Mouse (Mus musculus) heart, embryonic 13.5 days (tissue): ENCODE data around the gene Arhgap15. TPM values are rescaled to one million over a fixed set of nuclear protein-coding genes. Genes with fewer than 3 reads are reported as not detected.
A peak's percentile ranks its signal among the peaks of the same experiment; 100 is the strongest.

ENCODE experiments used
- ATAC-seq: fragments of 200-750 bp; cut with Nextera tagmentation; 2 replicates; pipeline ENCODE4 v1.8.0; 2017; ENCODE audit warnings: moderate TSS enrichment; ENCODE audit not compliant: insufficient number of reproducible peaks, low FRiP score, low TSS enrichment; ENCODE audit errors: extremely low read depth
- H3K27ac ChIP-seq: fragments of 300-500 bp; sonication (generic); replicated peaks from 2 replicates; pipeline ENCODE4 v1.5.1; 2015; ENCODE audit warnings: moderate library complexity, mild to moderate bottlenecking, inconsistent platforms
- H3K27me3 ChIP-seq: fragments of 300-500 bp; sonication (generic); replicated peaks from 2 replicates; pipeline ENCODE4 v1.6.1; 2015; ENCODE audit warnings: mild to moderate bottlenecking, inconsistent platforms
- H3K36me3 ChIP-seq: fragments of 300-500 bp; sonication (generic); 2 replicates; pipeline ENCODE4 v1.6.1; 2015; ENCODE audit warnings: mild to moderate bottlenecking, inconsistent platforms
- H3K4me1 ChIP-seq: fragments of 300-500 bp; sonication (generic); 2 replicates; pipeline ENCODE4 v1.6.1; 2015; ENCODE audit warnings: inconsistent platforms
- H3K4me2 ChIP-seq: fragments of 300-500 bp; sonication (generic); 2 replicates; pipeline ENCODE4 v1.6.1; 2015; ENCODE audit warnings: inconsistent platforms, mild to moderate bottlenecking, moderate library complexity
- H3K4me3 ChIP-seq: fragments of 300-500 bp; sonication (generic); 2 replicates; pipeline ENCODE4 v1.5.1; 2015; ENCODE audit warnings: moderate library complexity, mild to moderate bottlenecking, inconsistent platforms
- H3K9ac ChIP-seq: fragments of 300-500 bp; sonication (generic); 2 replicates; pipeline ENCODE4 v1.6.1; 2015; ENCODE audit warnings: inconsistent platforms, mild to moderate bottlenecking, moderate library complexity
- H3K9me3 ChIP-seq: fragments of 300-500 bp; sonication (generic); 2 replicates; pipeline ENCODE4 v1.6.1; 2016; ENCODE audit warnings: inconsistent platforms
- WGBS: fragments of 180-500 bp; shearing (Covaris S2); methylation state at CpG from one replicate; pipeline ENCODE4 v1.1.7; 2015; ENCODE audit warnings: mixed read lengths; 5-methylcytosine and 5-hydroxymethylcytosine counted together
- polyA plus RNA-seq: library from polyadenylated mRNA; unstranded; fragments of >200 nt; fragmentation: Nextera tagmentation; extraction: Ambion mirVana; gene quantifications from 2 replicates; pipeline ENCODE4 v1.2.1, GENCODE M21; 2015

Gene Arhgap15
- polyA plus RNA-seq, 1 experiment from 2014 or later = 0.87 TPM

- Histone ChIP-seq H3K4me3 (no peak overlapping the region), H3K9ac (no peak overlapping the region), H3K4me2 (no peak overlapping the region), H3K27me3 (no peaks in the 10 kb centered on the region), H3K9me3 (no peaks in the 10 kb centered on the region), H3K4me1 (peaks cover 3% of the 10 kb centered on the region; the same call in 1 of the 2 replicates), H3K36me3 (no peaks in the 10 kb centered on the region), H3K27ac (no peak overlapping the region)
- 52% methylated on average over 5 of the region's 5 CpGs for WGBS
- no peak for ATAC-seq
Observed at GRCm38 (mm10) chr2:44147486-44147885, 398.9 kb downstream of the Arhgap15 start.

GRCm38 (mm10) chr2:44147971-44148370 is 399.3 kb downstream of the Arhgap15 start:
- H3K9ac ChIP-seq = no peak overlapping the region
- ATAC-seq = no peak
- no peak overlapping the region for H3K4me3 ChIP-seq
- no peaks in the 10 kb centered on the region for H3K36me3 ChIP-seq
- H3K4me2 ChIP-seq = 0 out of 2 replicates have a peak overlapping the region, but pooled peaks have one; percentile 27
- peaks cover 3% of the 10 kb centered on the region; the same call in 1 of the 2 replicates for H3K4me1 ChIP-seq
- no peaks in the 10 kb centered on the region for H3K9me3 ChIP-seq
- 49% methylated on average over 7 of the region's 7 CpGs for WGBS
- H3K27ac ChIP-seq = no peak overlapping the region
- H3K27me3 ChIP-seq = no peaks in the 10 kb centered on the region

- 59% methylated on average over 7 of the region's 7 CpGs for WGBS
Observed at GRCm38 (mm10) chr2:44148550-44149100, 400.0 kb downstream of the Arhgap15 start.

GRCm38 (mm10) chr2:44152301-44152700 is 403.7 kb downstream of the Arhgap15 start:
- Histone ChIP-seq H3K36me3 (no peaks in the 10 kb centered on the region), H3K4me3 (no peak overlapping the region), H3K9me3 (no peaks in the 10 kb centered on the region), H3K27me3 (no peaks in the 10 kb centered on the region), H3K4me2 (no peak overlapping the region), H3K9ac (no peak overlapping the region), H3K4me1 (no peaks in the 10 kb centered on the region), H3K27ac (no peak overlapping the region)
- 68% methylated on average over 1 of the region's 1 CpGs for WGBS
- no peak for ATAC-seq

More at GRCm38 (mm10) chr2:44148550-44149100, 400.0 kb downstream of the Arhgap15 start:
- no peak overlapping the region for H3K4me2 ChIP-seq
- H3K36me3 ChIP-seq = no peaks in the 10 kb centered on the region
- peaks cover 3% of the 10 kb centered on the region; the same call in 1 of the 2 replicates for H3K4me1 ChIP-seq
- H3K4me3 ChIP-seq = no peak overlapping the region
- ATAC-seq = no peak
- no peak overlapping the region for H3K27ac ChIP-seq
- no peaks in the 10 kb centered on the region for H3K27me3 ChIP-seq
- H3K9me3 ChIP-seq = no peaks in the 10 kb centered on the region
- no peak overlapping the region for H3K9ac ChIP-seq

GRCm38 (mm10) chr2:44160358-44160757 is 411.7 kb downstream of the Arhgap15 start:
- H3K36me3 ChIP-seq = no peaks in the 10 kb centered on the region
- no peaks in the 10 kb centered on the region for H3K9me3 ChIP-seq
- ATAC-seq = no peak
- H3K27me3 ChIP-seq = no peaks in the 10 kb centered on the region
- WGBS = 60% methylated on average over 4 of the region's 4 CpGs
- H3K27ac ChIP-seq = no peak overlapping the region
- H3K4me3 ChIP-seq = no peak overlapping the region
- H3K9ac ChIP-seq = no peak overlapping the region
- no peak overlapping the region for H3K4me2 ChIP-seq
- no peaks in the 10 kb centered on the region for H3K4me1 ChIP-seq

GRCm38 (mm10) chr2:44165789-44166188 is 417.2 kb downstream of the Arhgap15 start:
- no peak overlapping the region for H3K4me3 ChIP-seq

GRCm38 (mm10) chr2:44166716-44167115 is 418.1 kb downstream of the Arhgap15 start:
- H3K4me1 ChIP-seq = no peaks in the 10 kb centered on the region

More at GRCm38 (mm10) chr2:44165789-44166188, 417.2 kb downstream of the Arhgap15 start:
- 45% methylated on average over 3 of the region's 3 CpGs for WGBS
- Histone ChIP-seq H3K27ac (no peak overlapping the region), H3K4me1 (no peaks in the 10 kb centered on the region), H3K27me3 (no peaks in the 10 kb centered on the region), H3K9me3 (no peaks in the 10 kb centered on the region), H3K4me2 (no peak overlapping the region), H3K9ac (no peak overlapping the region), H3K36me3 (no peaks in the 10 kb centered on the region)
- ATAC-seq = no peak

GRCm38 (mm10) chr2:44184476-44184875 is 435.9 kb downstream of the Arhgap15 start:
- no peaks in the 10 kb centered on the region for H3K9me3 ChIP-seq
- no peak overlapping the region for H3K4me3 ChIP-seq
- no peaks in the 10 kb centered on the region for H3K36me3 ChIP-seq
- H3K27me3 ChIP-seq = no peaks in the 10 kb centered on the region
- no peak overlapping the region for H3K27ac ChIP-seq
- no peak for ATAC-seq
- WGBS = 55% methylated on average over 10 of the region's 10 CpGs
- no peak overlapping the region for H3K4me2 ChIP-seq
- H3K9ac ChIP-seq = no peak overlapping the region
- H3K4me1 ChIP-seq = no peaks in the 10 kb centered on the region

More at GRCm38 (mm10) chr2:44166716-44167115, 418.1 kb downstream of the Arhgap15 start:
- Histone ChIP-seq H3K9ac (no peak overlapping the region), H3K4me3 (no peak overlapping the region), H3K36me3 (no peaks in the 10 kb centered on the region), H3K27me3 (no peaks in the 10 kb centered on the region), H3K9me3 (no peaks in the 10 kb centered on the region), H3K27ac (no peak overlapping the region), H3K4me2 (no peak overlapping the region)
- WGBS = 75% methylated on average over 4 of the region's 4 CpGs
- ATAC-seq = no peak

- Histone ChIP-seq H3K36me3 (no peaks in the 10 kb centered on the region), H3K27ac (no peak overlapping the region), H3K4me3 (no peak overlapping the region), H3K9me3 (no peaks in the 10 kb centered on the region; the same call in 1 of the 2 replicates), H3K4me1 (no peaks in the 10 kb centered on the region), H3K27me3 (no peaks in the 10 kb centered on the region), H3K9ac (no peak overlapping the region), H3K4me2 (no peak overlapping the region)
- WGBS = 77% methylated on average over 9 of the region's 9 CpGs
- no peak for ATAC-seq
Observed at GRCm38 (mm10) chr2:44190749-44191148, 442.1 kb downstream of the Arhgap15 start.

GRCm38 (mm10) chr2:44192058-44192457 is 443.4 kb downstream of the Arhgap15 start:
- H3K36me3 ChIP-seq = no peaks in the 10 kb centered on the region
- no peak overlapping the region for H3K4me2 ChIP-seq
- H3K27ac ChIP-seq = no peak overlapping the region
- H3K4me1 ChIP-seq = no peaks in the 10 kb centered on the region
- no peaks in the 10 kb centered on the region; the same call in 1 of the 2 replicates for H3K9me3 ChIP-seq
- no peaks in the 10 kb centered on the region for H3K27me3 ChIP-seq
- no peak overlapping the region for H3K4me3 ChIP-seq
- WGBS = 58% methylated on average over 3 of the region's 3 CpGs
- H3K9ac ChIP-seq = no peak overlapping the region
- no peak for ATAC-seq

- Histone ChIP-seq H3K36me3 (no peaks in the 10 kb centered on the region), H3K4me3 (no peak overlapping the region)
- WGBS = 87% methylated on average over 7 of the region's 7 CpGs
Observed at GRCm38 (mm10) chr2:44215506-44215905, 466.9 kb downstream of the Arhgap15 start.

GRCm38 (mm10) chr2:44217811-44218210 is 469.2 kb downstream of the Arhgap15 start:
- ATAC-seq = no peak
- 71% methylated on average over 6 of the region's 6 CpGs for WGBS
- H3K9me3 ChIP-seq = no peaks in the 10 kb centered on the region

More at GRCm38 (mm10) chr2:44215506-44215905, 466.9 kb downstream of the Arhgap15 start:
- Histone ChIP-seq H3K4me2 (no peak overlapping the region), H3K4me1 (no peaks in the 10 kb centered on the region), H3K9me3 (no peaks in the 10 kb centered on the region), H3K9ac (no peak overlapping the region), H3K27ac (no peak overlapping the region), H3K27me3 (no peaks in the 10 kb centered on the region)
- no peak for ATAC-seq

More at GRCm38 (mm10) chr2:44217811-44218210, 469.2 kb downstream of the Arhgap15 start:
- no peak overlapping the region for H3K9ac ChIP-seq
- no peaks in the 10 kb centered on the region for H3K36me3 ChIP-seq
- no peaks in the 10 kb centered on the region for H3K27me3 ChIP-seq
- no peak overlapping the region for H3K4me3 ChIP-seq
- no peak overlapping the region for H3K27ac ChIP-seq
- H3K4me2 ChIP-seq = no peak overlapping the region
- peaks cover 12% of the 10 kb centered on the region for H3K4me1 ChIP-seq
